Mouse (Mus musculus) gastrocnemius, postnatal 36 days (tissue): ENCODE data around the gene Polr3b. TPM values are rescaled to one million over a fixed set of nuclear protein-coding genes. Genes with fewer than 3 reads are reported as not detected.

Source experiments
- DNase-seq, 2 experiments: peaks; one replicate each; pipeline ENCODE4 v3.0.0; 2022
- intact Hi-C: fragments of 180-260 bp; cut with DNase I; formaldehyde crosslinking; loops from one replicate; pipeline ENCODE4 v1.15.1; 2025
- total RNA-seq, 2 experiments: library from RNA; stranded (reverse); gene quantifications; 2 replicates each; pipeline ENCODE4 v1.2.3; 2021

Gene Polr3b
- total RNA-seq, 2 experiments from 2014 or later = 8.2 to 10.9 TPM

- intact Hi-C loops = no loop called here
- DNase-seq = no peak
Observed at GRCm38 (mm10) chr10:84704594-84704993, 82.5 kb downstream of the Polr3b start.

DNA sequence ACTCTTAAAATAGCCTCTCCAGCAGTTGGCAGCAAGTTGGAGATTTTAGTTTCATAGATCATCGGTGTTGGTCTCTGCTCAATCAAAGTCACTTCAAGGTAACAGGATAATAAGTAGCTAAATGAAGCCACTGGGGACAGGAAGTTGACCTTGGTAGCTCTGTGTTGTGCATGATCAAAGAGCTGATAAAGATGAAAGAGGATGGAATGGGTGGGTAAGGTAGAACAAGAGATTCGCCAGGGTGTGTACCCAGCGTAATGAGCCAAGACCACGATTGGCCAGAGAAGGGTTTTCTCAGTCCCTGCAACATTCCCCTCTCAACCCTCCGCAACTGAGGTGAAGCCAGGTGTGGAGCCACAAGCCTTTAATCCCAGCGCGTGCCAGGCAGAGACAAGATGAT, 83.1 kb downstream of the Polr3b start:
- DNase-seq = no peak

DNA sequence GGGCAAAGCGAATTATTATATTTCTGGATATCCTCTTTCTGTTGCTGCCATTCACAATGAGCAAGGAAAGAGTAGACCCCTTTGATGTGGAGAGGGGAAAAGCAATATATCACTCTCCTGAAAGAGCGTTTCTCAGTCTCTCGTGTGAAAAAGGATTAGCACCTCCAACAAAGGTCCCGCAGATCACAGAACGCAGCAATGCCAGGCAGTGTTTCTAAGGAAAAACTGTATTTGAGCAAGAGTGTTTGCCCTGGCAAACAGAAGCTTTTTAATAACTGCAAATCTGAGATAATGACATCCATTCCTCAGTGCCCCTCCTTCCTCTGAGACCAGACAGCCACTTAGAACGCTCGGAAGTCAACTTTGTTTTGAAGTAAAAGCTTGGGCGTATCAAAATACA, 84.5 kb downstream of the Polr3b start:
- intact Hi-C loops = no loop called here
- no peak for DNase-seq

More for the DNA sequence above, 83.1 kb downstream of the Polr3b start:
- intact Hi-C loops = no loop called here

GRCm38 (mm10) chr10:84707226-84707625, 85.1 kb downstream of the Polr3b start:
- intact Hi-C loops = no loop called here

DNA sequence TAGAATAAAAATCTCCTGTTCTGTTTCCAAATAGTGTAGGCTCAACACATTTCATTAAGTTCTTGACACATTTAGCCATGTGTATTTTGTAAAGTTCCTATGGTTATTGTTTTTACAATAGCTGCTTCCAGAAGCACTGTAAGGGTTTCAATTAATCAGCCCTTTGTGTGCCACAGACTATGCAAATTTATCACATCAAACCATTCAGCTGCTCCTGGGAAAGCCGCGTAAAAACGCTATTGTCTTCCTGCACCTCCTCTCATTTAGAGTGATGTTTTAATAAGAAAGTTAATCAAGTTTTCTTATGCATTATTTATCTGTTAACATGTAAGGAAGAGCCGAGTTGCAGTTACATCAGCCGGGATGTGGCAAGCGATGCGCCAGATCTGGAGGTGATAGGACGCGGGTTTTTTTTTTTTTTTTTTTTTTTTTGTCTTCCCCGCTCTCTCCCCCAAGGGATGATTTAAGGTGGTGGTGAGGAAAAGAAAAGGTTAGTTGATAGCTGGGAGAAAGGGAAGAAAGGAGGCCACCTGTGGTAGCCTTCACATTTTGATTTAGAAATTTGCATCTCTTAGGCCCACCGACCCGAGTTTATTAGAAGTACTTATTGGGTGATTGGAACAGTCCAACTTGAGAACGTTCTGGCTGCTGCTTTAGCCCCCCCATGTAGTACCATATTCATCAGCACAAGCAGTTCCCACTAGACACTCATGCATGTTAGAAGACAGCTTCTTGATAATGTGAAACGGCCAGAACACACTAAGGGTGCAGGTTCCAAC, 85.8 kb downstream of the Polr3b start:
- intact Hi-C loops = no loop called here

More at GRCm38 (mm10) chr10:84707226-84707625, 85.1 kb downstream of the Polr3b start:
- DNase-seq = no peak

GRCm38 (mm10) chr10:84710192-84710591, 88.1 kb downstream of the Polr3b start:
- intact Hi-C loops = no loop called here

More for the DNA sequence above, 85.8 kb downstream of the Polr3b start:
- DNase-seq = no peak

GRCm38 (mm10) chr10:84710827-84711226, 88.7 kb downstream of the Polr3b start:
- no peak for DNase-seq
- intact Hi-C loops = no loop called here

More at GRCm38 (mm10) chr10:84710192-84710591, 88.1 kb downstream of the Polr3b start:
- no peak for DNase-seq

GRCm38 (mm10) chr10:84711479-84711878, 89.4 kb downstream of the Polr3b start:
- DNase-seq = no peak
- intact Hi-C loops = no loop called here

- intact Hi-C loops = no loop called here
- no peak for DNase-seq
Observed at GRCm38 (mm10) chr10:84711940-84712339, 89.8 kb downstream of the Polr3b start.

GRCm38 (mm10) chr10:84712532-84712931, 90.4 kb downstream of the Polr3b start:
- no peak for DNase-seq
- intact Hi-C loops = no loop called here

- intact Hi-C loops = no loop called here
Observed at GRCm38 (mm10) chr10:84713043-84713442, 91.0 kb downstream of the Polr3b start.

GRCm38 (mm10) chr10:84715639-84716038, 93.5 kb downstream of the Polr3b start:
- intact Hi-C loops = no loop called here
- DNase-seq = no peak

More at GRCm38 (mm10) chr10:84713043-84713442, 91.0 kb downstream of the Polr3b start:
- DNase-seq = no peak

DNA sequence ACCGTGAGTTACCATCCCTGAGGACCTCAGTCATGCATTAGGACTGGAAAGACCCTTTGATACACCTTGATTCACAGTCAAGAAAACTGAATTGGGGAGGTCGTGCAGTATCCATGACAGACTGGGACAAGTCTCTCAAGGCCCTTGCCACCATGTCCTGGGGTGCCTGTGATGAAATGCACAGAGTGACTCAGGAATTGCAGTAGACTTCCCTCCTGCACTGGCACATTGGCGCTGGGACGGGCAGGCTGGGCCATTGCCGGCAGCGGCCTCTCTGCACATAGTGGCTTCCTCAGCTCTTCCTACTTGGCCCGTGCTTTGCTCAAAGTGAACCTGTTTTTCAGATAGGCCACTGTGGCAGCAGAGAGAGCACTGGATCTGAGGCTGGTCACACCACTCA, 94.5 kb downstream of the Polr3b start:
- intact Hi-C loops = no loop called here
- no peak for DNase-seq

- intact Hi-C loops = no loop called here
- DNase-seq = no peak
Observed at GRCm38 (mm10) chr10:84722711-84723110, 100.6 kb downstream of the Polr3b start.

- intact Hi-C loops = no loop called here
- no peak for DNase-seq
Observed at GRCm38 (mm10) chr10:84727005-84727404, 104.9 kb downstream of the Polr3b start.

- DNase-seq = no peak
- intact Hi-C loops = no loop called here
Observed at GRCm38 (mm10) chr10:84727760-84728159, 105.7 kb downstream of the Polr3b start.

- DNase-seq = no peak
- intact Hi-C loops = no loop called here
Observed at GRCm38 (mm10) chr10:84730078-84730477, 108.0 kb downstream of the Polr3b start.

DNA sequence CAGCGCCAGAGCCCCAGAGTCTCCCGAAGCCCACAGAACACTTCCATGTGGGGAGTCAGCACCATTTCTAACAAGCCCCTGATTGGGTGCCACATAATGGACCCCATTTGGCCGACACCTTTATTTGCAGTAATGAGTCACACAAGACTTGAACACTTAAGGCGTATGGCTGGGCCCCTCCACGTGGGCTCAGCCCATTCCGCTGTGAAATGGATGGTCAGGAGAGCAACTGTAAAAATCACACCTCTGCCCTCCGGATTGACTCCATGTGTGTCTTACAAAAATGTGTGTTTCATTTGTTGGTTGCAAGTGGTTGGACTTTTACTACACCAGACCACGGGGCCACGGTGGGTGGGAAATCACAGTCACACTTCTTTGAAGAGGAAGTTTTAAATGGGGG, 108.9 kb downstream of the Polr3b start:
- DNase-seq = no peak
- intact Hi-C loops = no loop called here

- no peak for DNase-seq
- intact Hi-C loops = no loop called here
Observed at GRCm38 (mm10) chr10:84733511-84733910, 111.4 kb downstream of the Polr3b start.

- DNase-seq = no peak
- intact Hi-C loops = no loop called here
Observed at GRCm38 (mm10) chr10:84754851-84755785, 133.0 kb downstream of the Polr3b start.

DNA sequence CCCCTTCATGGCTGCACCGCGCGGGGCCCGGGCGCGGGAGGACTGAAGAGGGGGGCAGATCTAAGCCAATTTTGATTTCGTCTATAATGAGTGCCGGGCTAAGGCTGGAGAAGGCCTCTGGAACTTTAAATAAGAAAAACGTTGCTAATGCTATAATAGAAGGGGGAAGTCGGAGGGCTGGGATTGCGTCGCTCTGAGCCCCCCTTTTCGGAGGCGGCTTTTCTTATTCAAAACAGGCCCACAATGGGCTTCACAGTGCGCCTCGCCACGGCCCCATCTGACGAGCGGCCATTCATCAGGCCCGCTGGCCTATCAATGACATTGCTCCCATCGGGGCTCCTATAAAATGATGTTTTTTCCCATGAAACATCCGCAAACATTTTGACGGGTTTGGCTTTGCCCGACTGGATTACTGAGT, 133.7 kb downstream of the Polr3b start, which contains the start of gene Rfx4:
TSS of gene Rfx4 (plus strand) at position 277 of the 418 bp plus-strand sequence.
- intact Hi-C loops = no loop called here
- DNase-seq = no peak
